Mouse (Mus musculus): Measurements from ENCODE around the gene Tmem104.

Gene Tmem104

GRCm38 (mm10) chr11:115167631-115168249, 19.5 kb upstream of the Tmem104 start:
- peak; percentile 6 for DNase-seq

- no peak for DNase-seq
These were observed 17.9 kb upstream of the Tmem104 start for GRCm38 (mm10) chr11:115169430-115169829.

GRCm38 (mm10) chr11:115171125-115171524, 16.2 kb upstream of the Tmem104 start:
- DNase-seq, result no peak

GRCm38 (mm10) chr11:115172825-115173287, 14.4 kb upstream of the Tmem104 start:
- no peak for DNase-seq

DNA sequence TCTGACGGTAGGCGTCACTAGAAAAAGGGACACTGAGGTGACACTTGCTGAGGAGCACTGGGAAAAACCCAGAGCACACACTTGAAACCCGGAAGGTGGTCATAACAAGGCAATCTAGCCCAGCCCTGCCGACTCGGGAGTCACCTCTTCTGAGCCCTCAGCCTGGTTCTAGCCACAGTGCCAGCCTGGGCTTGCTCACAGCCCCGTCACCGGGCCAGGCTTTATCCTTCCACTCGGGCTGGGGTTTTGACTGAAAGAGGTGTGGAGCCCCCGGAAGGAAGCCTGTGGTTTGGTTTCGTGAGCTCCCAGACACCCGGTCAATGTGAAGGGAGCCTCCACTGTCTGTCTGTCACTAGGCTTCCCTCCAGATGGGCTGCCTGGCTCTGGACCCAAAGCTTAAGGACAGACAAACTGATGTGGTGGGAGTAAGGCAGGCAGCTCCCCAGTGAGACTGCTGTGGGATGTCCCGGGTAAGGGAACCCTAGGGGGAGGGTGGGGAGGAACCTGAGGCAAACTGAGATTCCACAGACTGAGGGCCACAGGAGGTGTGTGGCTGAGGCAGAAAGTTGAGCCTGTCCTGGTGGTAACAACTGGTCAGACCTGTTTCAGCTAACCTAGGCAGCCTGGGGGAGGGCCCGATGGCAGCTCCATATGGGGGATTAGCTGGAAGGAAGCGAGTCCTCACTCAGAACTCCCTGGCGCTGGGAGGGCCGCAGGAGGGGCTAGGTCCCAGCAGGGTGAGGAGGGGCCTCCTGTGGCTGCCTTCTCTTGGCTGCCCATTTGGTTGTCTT, 13.5 kb upstream of the Tmem104 start:
- DNase-seq, result peak; percentile 48

DNA sequence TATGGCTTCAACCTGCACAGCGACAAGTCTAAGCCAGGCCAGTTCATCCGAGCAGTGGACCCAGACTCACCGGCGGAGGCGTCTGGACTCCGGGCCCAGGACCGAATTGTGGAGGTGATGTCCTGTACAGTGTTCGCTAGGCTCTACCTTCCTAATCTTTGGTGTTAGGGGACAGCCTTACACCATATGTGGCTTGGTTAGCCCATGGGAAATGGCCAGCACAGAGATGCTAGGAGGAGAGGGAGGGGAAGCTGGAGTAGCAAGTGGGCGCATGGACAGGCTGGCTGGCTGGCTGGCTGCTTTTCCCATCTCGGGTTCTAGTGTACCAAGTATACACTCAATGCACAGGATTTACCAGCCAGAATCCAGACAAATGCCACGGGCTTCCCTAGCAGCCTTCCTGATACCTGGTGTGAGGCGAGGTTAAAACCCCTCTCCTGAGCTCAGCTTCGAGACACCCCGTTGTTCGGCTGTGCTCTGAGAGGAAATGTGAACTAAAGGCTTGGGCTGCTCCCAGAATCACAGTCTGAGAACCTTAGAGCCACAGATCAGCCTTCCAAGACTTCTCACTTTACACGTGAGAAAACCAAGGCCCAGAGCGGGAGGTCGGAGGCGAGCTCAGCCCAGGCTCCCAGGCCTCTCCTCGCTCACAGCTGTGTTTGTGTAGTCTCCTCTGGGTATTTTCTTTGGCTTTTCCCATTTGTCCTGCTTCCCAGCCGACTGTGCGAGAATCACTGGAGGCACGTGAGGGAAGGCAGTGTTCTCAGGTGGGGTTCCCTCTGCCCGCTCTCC, 10.7 kb upstream of the Tmem104 start:
- DNase-seq, result no peak

DNA sequence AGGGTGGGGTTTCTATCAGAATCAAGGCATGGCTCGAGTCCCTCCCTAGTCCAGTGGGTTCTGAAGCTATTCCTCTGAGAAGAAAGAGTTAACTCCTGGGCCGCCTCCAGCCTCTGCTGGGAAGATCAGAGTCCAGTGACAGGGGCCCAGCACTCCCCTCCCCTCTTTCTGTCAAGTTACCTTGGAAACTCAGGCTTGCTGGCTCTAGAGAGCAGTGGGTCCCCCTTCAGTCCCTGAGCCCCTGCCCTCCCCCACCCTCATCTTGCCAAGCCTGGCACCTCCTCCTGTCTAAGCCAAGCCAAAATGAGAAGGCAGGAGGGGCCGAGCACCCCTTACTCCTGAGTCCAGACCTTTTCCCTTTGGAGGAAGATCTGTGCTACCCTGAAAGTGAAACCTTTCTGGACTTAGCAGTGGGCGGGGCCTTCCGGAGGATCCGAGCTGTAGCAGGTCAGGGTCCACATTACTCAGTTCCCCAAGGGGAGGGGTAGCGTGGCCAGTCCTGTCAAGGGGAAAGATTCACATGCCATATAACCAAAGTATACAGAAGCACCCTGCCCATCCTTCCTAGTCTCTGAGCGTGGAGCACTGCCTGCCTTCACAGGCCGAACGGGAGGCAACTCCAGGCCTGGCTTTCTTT, 9.6 kb upstream of the Tmem104 start:
- DNase-seq, result no peak

- DNase-seq, result no peak
These were observed 8.5 kb upstream of the Tmem104 start for GRCm38 (mm10) chr11:115178766-115179165.

- no peak for DNase-seq
These were observed 8.1 kb upstream of the Tmem104 start for GRCm38 (mm10) chr11:115179191-115179590.

DNA sequence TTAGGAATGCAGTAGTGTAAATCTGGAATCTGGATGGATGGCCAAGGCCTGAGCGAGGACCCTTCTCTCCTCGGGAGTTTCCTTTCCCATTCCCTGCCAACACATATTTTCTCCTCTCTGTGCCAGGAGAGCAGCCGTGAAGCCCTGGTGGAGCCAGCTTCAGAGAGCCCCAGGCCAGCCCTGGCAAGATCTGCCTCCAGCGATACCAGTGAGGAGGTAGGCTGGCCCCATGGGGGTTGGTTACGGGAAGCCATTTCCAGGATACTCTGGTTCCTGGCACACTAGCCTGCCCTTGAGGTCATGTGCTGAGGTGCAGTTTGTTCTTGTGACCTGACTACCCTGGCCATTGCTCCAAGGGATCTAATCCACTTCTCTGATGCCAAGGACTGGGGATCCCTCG, 7.4 kb upstream of the Tmem104 start:
- DNase-seq, result no peak

DNA sequence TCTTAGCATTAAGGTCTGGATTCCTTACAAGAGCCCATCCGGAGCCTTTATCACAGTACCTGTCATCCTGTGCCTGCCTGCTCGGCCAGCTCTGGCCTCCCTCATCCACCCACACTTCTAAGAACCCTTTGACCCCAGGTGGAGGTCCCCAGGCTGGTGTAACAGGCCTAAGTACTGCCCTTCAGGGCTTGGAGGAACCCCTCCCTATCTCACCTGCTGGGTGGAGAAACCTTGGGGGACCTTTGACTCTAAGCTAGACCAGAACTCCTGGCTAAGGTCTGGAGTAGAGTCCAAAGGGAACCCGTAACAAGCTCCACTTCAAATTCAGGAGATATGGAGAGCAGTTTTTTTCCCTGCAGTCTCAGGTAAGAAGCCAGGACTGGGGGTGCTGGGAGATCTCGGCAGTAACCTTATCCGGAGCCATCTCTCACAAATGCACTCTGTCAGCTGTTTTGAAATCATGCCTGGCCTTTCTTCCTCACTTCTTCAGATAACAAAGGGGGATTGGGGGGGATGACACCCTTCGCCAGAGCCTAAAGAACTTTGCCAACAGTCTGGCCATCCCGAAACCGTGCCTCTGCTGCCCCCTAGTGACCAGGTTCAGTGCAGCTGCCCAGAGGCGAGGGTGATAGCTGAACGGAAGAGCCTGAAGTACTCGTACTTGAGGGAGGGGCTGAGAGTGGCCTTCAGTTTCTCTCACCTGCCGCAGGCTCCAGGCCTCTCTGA, 5.2 kb upstream of the Tmem104 start:
- DNase-seq, result peak; percentile 93

DNA sequence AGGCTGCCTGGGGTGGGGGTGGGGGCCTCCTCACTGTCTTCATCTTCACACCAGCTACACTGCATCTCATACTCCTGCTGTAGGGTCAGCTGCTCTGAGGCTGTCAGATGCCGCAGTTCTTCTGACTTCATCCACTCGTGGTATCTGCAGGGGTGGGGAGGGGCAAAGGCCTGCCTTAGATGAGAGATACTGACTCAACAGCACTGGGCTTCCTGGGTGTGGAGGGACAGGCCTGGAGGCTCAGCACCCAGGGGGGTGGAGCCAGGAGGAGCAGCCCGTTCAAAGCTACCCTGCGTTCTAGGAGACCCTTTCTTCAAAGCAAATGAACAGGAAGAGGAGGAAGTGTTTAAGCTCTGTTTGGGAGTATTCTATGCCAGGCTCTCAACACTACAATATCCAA, 2.3 kb upstream of the Tmem104 start:
- DNase-seq, result no peak

DNA sequence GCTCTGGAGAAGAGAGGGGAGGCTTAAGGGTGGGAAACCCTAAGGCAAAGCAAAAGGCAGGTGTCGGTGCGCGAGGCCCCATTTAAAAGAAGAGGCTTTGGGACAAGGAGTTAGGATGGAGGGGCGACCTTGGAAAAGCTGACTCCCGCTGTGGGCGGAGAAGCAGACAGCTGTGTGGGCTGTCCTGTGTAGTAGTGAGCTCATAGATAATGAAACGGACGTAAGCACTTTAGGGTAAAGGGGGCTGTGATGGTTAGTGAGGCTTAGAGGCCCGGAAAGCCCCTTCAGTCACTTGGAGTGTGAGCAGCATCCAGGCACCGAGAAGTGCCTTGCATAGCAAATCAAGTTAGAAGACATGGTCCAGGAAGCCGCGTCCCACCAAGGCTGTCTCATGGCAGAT, 406 bp downstream of the Tmem104 start, which contains the start of gene Nat9:
Gene Nat9, minus strand, starts transcription at position 167 of the 400 bp plus-strand sequence.
- no peak for DNase-seq

DNA sequence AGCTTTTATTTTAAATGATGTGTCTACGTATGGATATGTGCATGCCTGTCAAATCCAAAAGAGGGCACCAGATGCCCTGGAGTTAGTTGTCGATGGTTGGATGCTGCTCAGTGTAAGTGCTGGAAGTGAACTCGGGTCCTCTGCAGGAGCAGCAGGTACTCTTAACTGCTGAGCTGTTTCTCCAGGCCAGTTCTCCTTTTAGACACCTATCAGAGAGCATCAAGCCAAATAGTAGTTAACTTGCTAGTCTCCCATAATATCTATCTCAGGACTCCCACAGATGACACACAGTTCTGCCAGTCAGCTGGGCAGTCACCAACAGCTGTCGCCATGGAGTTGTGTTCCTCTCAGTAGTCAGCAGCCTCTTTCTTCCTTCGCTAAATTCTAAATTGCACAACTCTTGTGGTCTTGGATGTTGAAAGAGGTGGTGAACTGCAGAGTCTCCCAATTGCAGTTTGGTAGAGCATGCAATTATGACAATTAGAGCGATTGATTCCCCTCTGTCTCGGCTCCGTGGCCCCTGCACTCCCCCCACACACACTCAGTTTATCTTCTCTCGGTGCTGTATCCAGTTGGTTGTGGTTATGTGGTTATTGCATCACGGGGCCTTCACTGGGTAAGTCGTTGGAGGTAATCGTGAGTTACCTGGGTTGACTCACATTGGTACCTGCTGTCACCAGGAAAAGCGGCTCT, 1.4 kb downstream of the Tmem104 start:
- no peak for DNase-seq

DNA sequence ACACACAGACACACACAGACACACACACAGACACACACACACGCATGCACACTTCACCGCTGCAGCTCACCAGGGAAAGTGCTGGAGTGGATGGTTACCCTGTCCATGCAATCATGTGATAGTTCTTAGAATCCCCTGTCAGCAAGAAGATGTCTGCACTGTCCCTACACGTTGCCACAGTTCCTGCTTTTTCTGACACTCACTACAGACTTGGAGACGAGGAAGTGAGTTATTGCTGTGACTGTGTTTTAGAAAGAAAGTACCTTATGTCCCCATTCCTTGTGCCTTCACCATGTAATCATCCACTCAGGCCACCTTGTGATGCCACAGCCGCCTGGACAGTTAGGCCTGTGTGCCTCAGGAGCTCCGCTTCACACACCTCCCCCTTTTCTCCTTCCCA, 2.0 kb downstream of the Tmem104 start:
- no peak for DNase-seq

- DNase-seq, result no peak
These were observed 4.9 kb downstream of the Tmem104 start for GRCm38 (mm10) chr11:115192180-115192579.

GRCm38 (mm10) chr11:115194693-115195092, 7.4 kb downstream of the Tmem104 start:
- no peak for DNase-seq

DNA sequence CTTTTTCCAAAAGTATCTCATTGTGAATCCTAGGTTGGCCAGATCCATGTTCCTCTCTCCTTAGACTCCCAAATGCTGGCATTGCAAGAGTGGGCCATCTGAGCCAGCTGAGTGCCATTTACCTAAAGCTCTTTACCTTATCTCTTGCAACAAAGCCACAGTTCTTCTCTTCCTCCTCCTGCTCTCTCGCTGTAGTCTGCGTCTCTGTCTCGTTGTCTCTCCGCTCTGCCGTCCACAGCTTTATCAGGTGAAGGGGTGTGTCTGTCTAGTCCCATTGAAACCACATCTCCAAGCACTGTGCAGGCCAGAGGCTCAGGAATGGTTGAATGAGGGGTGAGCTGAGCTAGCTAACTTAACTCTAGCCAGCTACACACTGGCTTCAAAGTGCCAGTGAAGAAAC, 8.6 kb downstream of the Tmem104 start:
- no peak for DNase-seq

- no peak for DNase-seq
These were observed 10.3 kb downstream of the Tmem104 start for GRCm38 (mm10) chr11:115197558-115197957.

GRCm38 (mm10) chr11:115198932-115199384, 11.7 kb downstream of the Tmem104 start:
- DNase-seq, result no peak

DNA sequence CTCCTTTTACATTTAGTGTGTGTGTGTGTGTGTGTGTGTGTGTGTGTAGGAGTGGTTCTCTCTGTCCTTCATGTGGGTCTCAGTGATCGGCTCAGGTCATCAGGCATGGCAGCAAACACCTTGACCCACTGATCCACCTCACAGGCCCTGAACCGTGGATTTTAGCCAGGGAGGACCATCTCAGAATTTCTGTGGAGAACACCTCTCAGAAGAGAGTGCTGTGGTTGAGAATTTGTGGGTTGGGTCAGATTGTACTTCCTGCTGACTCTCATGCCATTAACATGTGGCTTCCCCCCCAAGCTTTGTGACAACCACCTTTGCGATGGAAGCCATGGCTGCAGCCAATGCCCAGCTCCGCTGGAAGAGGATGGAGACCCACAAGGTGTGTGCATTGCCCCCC, 13.2 kb downstream of the Tmem104 start:
- no peak for DNase-seq

- peak; percentile 86 for DNase-seq
These were observed 15.0 kb downstream of the Tmem104 start for GRCm38 (mm10) chr11:115202316-115202715.

All from thymus, postnatal 25 days (tissue).